Mouse (Mus musculus) thymus, adult 2 months (tissue): Measurements from ENCODE around the gene Ugt2b5.
"Not testable (repeated sequence)": the region's sequence is repeated elsewhere in the genome, so short reads cannot be mapped to it uniquely, and the experiment has no call there.

Source experiments
- CTCF ChIP-seq: fragments of 200-500 bp; IDR thresholded peaks from 2 replicates; pipeline ENCODE4 v1.5.1; 2012; ENCODE audit warnings: mild to moderate bottlenecking, control low read depth, low read length, moderate library complexity, borderline replicate concordance; ENCODE audit not compliant: control insufficient read depth, poor library complexity, insufficient read depth; ENCODE audit errors: extremely low read depth
- POLR2A ChIP-seq: fragments of 200-500 bp; IDR thresholded peaks from 2 replicates; pipeline ENCODE4 v1.6.1; 2012; ENCODE audit warnings: mild to moderate bottlenecking, low read length, control low read depth, moderate library complexity; ENCODE audit not compliant: control insufficient read depth, poor library complexity, insufficient read depth; ENCODE audit errors: extremely low read depth

GRCm38 (mm10) chr5:87103697-87104096 is 36.4 kb downstream of the Ugt2b5 start:
- not testable (repeated sequence) for TF ChIP-seq CTCF, POLR2A
